Mouse (Mus musculus): ENCODE results near the gene Camta2. TPM values are rescaled to one million over a fixed set of nuclear protein-coding genes. Genes with fewer than 3 reads are reported as not detected.

Gene Camta2
- polyA plus RNA-seq, 1 experiment from 2014 or later = 15.0 TPM

DNA sequence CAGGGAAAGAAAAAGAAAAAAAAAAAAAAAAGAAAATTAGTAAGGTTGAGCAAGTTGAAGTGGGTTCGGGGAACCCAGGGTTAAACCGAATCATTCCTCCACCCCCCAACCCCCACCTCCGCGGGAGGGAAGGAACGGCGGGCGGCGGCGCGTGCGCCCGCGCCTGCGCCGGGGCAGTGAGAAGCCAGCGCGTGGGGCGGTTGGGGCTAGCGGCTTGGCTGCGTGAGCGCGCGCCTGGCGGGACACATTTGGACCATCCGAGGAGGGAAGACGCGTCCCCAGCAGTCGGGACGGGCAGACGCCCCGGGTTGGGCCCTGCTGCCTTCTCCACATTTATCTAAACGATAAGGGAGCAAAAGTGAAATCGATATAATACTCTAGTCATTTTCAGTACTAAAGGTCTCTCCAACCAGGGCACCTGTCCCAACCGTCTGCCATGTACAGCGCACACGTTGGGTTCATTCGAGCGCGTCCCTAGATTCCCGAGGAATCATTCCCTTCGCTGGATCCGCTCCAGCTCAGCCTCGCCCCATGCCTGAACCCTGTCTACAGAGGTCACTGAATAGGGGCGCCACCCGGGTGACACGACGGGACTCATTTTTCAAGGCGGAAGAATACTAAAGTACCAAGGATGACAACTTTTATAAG lies 32.9 kb downstream of the Camta2 start:
- H3K27me3 ChIP-seq (ENCODE audit: control insufficient read depth, insufficient read depth, low read length) = no peaks in the 10 kb centered on the region
- peak overlapping the region; percentile 96 for H3K27ac ChIP-seq (ENCODE audit: low read length)
- peaks cover 27% of the 10 kb centered on the region for H3K36me3 ChIP-seq (ENCODE audit: control insufficient read depth, insufficient read depth)
- peak overlapping the region; percentile 92 for H3K4me2 ChIP-seq (ENCODE audit: low read depth, low read length)
- H3K9ac ChIP-seq (ENCODE audit: low read length) = peak overlapping the region; percentile 78
- no peaks in the 10 kb centered on the region for H3K9me3 ChIP-seq (replicated peaks; ENCODE audit: control insufficient read depth, low read length)
- H3K4me3 ChIP-seq (ENCODE audit: low read length) = peak overlapping the region; percentile 74
- ATAC-seq (replicated peaks; ENCODE audit: extremely low read depth, insufficient read depth, low FRiP score) = peak; percentile 55
- under 1% methylated on average over 46 of the region's 48 CpGs for WGBS
- peaks cover 44% of the 10 kb centered on the region for H3K4me1 ChIP-seq (ENCODE audit: control insufficient read depth, insufficient read depth, low read length)

DNA sequence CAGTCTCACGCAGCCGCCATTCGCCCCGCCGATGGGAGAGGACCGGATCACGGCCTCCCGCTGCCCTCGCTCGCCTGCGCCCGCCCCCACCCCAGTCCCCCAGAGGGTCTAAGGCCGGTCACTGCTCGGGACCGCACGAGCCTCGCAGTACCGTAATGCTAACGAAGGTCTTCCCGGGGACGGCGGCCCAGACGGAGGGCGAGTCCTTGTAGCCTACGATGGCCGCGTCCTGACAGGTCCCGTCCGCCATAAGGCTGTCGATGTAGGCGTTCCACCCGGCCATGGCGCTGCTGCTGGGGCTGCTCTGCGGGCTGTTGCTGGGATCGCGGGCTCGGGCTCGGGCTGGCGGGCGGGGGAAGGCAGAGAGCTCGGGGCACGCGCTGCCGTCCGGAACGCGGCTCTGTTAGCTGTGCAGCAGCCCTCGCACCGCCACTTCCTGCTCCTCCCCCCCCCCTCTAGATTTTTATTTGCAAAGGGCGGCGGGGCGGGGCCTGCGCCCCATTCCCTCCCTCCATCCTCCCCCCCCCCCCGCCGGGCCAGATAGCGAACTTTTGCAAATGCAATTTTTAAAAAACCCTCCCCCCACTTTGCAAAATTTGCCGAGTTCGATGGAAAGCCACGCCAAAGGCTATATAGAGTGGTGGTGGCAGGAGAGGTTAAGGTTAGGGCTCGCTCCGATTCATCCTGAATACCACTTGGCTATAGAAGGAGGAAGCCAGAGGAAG lies 33.5 kb downstream of the Camta2 start, which contains the start of gene Pfn1:
Gene Pfn1, minus strand, starts transcription at position 447 of the 725 bp plus-strand sequence.
- H3K27ac ChIP-seq (ENCODE audit: low read length) = peak within 1 kb of the TSS; percentile 96
- H3K4me2 ChIP-seq (ENCODE audit: low read depth, low read length) = peak within 1 kb of the TSS; percentile 92
- peaks cover 42% of the 10 kb centered on the region for H3K4me1 ChIP-seq (ENCODE audit: control insufficient read depth, insufficient read depth, low read length)
- ATAC-seq (replicated peaks; ENCODE audit: extremely low read depth, insufficient read depth, low FRiP score) = peak; percentile 30
- H3K27me3 ChIP-seq (ENCODE audit: control insufficient read depth, insufficient read depth, low read length) = no peaks in the 10 kb centered on the region
- 0% methylated on average over 59 of the region's 61 CpGs for WGBS
- H3K36me3 ChIP-seq (ENCODE audit: control insufficient read depth, insufficient read depth) = peaks cover 32% of the 10 kb centered on the region
- no peaks in the 10 kb centered on the region for H3K9me3 ChIP-seq (replicated peaks; ENCODE audit: control insufficient read depth, low read length)
- H3K9ac ChIP-seq (ENCODE audit: low read length) = peak within 1 kb of the TSS; percentile 91
- peak within 1 kb of the TSS; percentile 74 for H3K4me3 ChIP-seq (ENCODE audit: low read length)

DNA sequence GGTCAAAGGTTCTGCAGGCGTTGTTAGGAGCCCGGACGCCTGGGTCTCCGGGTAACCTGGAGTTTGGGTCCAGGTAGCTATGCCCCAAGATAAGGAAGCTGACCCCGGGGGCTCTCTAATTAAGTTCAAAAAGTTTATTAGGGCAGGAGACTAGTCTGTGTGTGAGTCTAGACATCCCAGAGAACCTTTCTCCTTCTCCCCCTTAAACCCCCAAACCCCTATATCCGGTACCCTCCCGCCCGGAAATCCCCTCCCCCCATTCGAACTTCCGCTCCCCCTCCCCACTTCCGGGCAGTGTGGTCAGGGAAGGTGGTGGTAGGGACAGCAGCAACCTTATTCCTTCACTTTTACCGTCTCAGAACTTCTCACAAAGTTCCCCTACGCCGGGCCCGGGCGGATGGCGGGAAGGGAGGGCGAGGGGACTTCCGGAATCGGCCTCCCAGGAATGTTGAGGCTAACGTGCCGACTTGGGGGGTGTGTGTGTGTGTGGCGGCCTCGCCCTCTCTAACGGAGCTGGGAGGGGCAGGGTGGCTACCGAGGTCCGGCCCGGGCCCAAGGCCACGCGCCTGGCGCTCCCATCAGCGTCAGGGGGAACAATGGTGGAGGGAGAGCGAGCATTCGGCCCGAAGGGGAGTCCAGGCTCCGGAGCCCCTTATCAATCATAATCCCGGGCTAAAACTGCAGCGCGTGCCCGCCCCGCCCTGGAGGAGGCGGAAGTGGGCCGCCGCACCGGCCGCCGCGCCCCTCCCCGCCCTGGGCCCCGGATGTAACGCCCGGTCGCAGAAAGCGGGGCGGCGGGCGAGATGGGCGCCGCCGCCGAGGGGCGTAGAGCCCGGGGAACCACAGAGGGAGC lies 34.3 kb downstream of the Camta2 start:
- under 1% methylated on average over 63 of the region's 63 CpGs for WGBS
- Histone ChIP-seq H3K27ac (ENCODE audit: low read length) (peak overlapping the region; percentile 96), H3K4me1 (ENCODE audit: control insufficient read depth, insufficient read depth, low read length) (peaks cover 42% of the 10 kb centered on the region), H3K36me3 (ENCODE audit: control insufficient read depth, insufficient read depth) (peaks cover 38% of the 10 kb centered on the region), H3K4me2 (ENCODE audit: low read depth, low read length) (peak overlapping the region; percentile 92), H3K4me3 (ENCODE audit: low read length) (peak overlapping the region; percentile 74), H3K9me3 (replicated peaks; ENCODE audit: control insufficient read depth, low read length) (no peaks in the 10 kb centered on the region), H3K9ac (ENCODE audit: low read length) (peak overlapping the region; percentile 91), H3K27me3 (ENCODE audit: control insufficient read depth, insufficient read depth, low read length) (no peaks in the 10 kb centered on the region)
- ATAC-seq (replicated peaks; ENCODE audit: extremely low read depth, insufficient read depth, low FRiP score) = peak; percentile 19; the same call in 1 of the 2 replicates

DNA sequence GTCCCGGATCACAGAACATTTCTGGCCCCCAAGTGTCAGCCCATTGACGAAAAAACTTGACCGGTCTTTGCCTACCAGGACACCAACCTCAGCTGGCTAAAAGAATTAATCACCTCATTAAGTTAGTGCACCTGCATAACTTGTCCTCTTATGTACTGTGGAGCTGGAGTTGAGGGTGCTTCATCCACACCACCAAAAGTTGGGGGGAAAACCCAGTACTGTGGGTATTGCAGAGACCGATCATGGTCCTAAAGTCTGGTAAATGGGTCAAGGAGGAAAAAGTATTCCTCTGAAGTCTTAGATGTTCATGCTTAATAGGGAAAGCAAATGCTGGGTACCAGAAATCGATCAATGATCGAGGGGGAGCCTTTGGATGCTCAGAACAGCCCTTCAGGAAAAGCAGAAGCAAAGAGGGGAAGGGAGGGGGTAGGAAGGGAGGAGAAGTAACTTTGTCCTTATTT lies 35.0 kb downstream of the Camta2 start:
- whole genome bisulfite sequencing = 42% methylated on average over 6 of the region's 6 CpGs
- peak overlapping the region; percentile 91 for H3K9ac ChIP-seq (ENCODE audit: low read length)
- H3K4me1 ChIP-seq (ENCODE audit: control insufficient read depth, insufficient read depth, low read length) = peaks cover 43% of the 10 kb centered on the region
- ATAC-seq (replicated peaks; ENCODE audit: extremely low read depth, insufficient read depth, low FRiP score) = no peak
- peak overlapping the region; percentile 74 for H3K4me3 ChIP-seq (ENCODE audit: low read length)
- peaks cover 40% of the 10 kb centered on the region for H3K36me3 ChIP-seq (ENCODE audit: control insufficient read depth, insufficient read depth)
- no peaks in the 10 kb centered on the region for H3K27me3 ChIP-seq (ENCODE audit: control insufficient read depth, insufficient read depth, low read length)
- no peaks in the 10 kb centered on the region for H3K9me3 ChIP-seq (replicated peaks; ENCODE audit: control insufficient read depth, low read length)
- peak overlapping the region; percentile 96 for H3K27ac ChIP-seq (ENCODE audit: low read length)
- peak overlapping the region; percentile 92 for H3K4me2 ChIP-seq (ENCODE audit: low read depth, low read length)

DNA sequence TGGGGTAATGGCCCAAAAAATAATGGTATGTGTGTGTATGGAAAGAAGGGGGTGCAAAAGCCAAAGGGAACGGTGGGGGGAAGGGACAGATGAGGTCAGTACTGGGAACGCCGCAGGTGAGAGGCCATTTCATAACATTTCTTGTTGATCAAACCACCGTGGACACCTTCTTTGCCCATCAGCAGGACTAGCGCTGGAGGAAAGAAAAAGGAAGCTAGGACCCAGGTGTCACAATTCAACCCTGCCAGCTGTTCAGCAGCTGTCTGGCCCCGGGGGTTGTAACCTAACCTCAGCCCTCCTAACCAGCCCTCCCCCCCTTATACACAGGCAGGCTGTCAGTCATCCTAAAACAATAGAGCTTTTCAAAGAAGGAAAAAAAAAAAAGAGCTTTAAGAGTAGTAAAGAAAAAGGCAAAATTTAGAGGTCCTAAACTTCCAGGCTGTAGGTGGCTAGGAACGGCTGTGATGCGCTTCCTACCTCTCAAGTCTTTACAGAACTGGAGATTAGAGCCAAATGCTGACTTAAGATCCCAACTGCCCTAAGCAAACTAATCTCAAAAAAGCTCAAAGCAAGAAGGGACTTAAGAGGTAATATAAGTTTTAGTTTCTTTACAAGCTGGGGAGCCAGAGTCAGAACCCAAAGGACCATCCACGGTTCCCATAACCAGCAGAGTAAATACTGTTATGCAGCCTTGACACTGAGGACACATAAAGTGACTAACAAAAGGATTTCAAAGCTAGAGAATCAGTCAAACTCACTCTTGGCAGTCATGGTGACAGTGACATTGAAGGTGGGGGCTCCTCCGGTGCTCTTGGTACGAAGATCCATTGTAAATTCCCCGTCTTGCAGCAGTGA lies 35.6 kb downstream of the Camta2 start:
- Histone ChIP-seq H3K36me3 (ENCODE audit: control insufficient read depth, insufficient read depth) (peaks cover 40% of the 10 kb centered on the region), H3K9ac (ENCODE audit: low read length) (peak overlapping the region; percentile 91), H3K4me2 (ENCODE audit: low read depth, low read length) (peak overlapping the region; percentile 92), H3K27ac (ENCODE audit: low read length) (peak overlapping the region; percentile 96), H3K9me3 (replicated peaks; ENCODE audit: control insufficient read depth, low read length) (no peaks in the 10 kb centered on the region), H3K27me3 (ENCODE audit: control insufficient read depth, insufficient read depth, low read length) (no peaks in the 10 kb centered on the region), H3K4me1 (ENCODE audit: control insufficient read depth, insufficient read depth, low read length) (peaks cover 43% of the 10 kb centered on the region), H3K4me3 (ENCODE audit: low read length) (peak overlapping the region; percentile 74)
- ATAC-seq (replicated peaks; ENCODE audit: extremely low read depth, insufficient read depth, low FRiP score) = no peak
- WGBS = 51% methylated on average over 12 of the region's 12 CpGs

DNA sequence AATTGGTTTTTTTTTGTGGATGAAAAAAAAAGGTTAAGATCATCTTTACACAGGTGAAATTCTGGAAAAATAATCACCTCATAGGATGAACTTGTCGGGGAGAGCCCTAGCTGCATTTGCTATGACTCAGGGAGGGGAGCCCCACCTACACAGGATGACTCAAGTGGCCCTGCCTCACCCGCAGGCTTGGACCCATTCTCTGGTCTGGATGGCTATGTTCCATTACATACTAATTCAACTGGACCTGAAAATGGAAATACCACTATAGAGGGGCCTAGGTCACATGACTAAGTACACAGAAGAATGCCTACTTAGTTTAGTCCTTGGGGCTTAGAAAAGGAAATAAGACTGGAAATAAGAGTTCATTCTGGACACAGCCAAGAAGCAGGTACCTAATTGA lies 36.5 kb downstream of the Camta2 start:
- Histone ChIP-seq H3K9ac (ENCODE audit: low read length) (no peak overlapping the region), H3K4me2 (ENCODE audit: low read depth, low read length) (peak overlapping the region; percentile 92), H3K4me1 (ENCODE audit: control insufficient read depth, insufficient read depth, low read length) (peaks cover 41% of the 10 kb centered on the region), H3K9me3 (replicated peaks; ENCODE audit: control insufficient read depth, low read length) (no peaks in the 10 kb centered on the region), H3K27ac (ENCODE audit: low read length) (peak overlapping the region; percentile 35; the same call in 1 of the 2 replicates), H3K36me3 (ENCODE audit: control insufficient read depth, insufficient read depth) (peaks cover 40% of the 10 kb centered on the region), H3K27me3 (ENCODE audit: control insufficient read depth, insufficient read depth, low read length) (no peaks in the 10 kb centered on the region), H3K4me3 (ENCODE audit: low read length) (no peak overlapping the region; the same call in 1 of the 2 replicates)
- ATAC-seq (replicated peaks; ENCODE audit: extremely low read depth, insufficient read depth, low FRiP score) = no peak
- WGBS = 49% methylated on average over 2 of the region's 2 CpGs

DNA sequence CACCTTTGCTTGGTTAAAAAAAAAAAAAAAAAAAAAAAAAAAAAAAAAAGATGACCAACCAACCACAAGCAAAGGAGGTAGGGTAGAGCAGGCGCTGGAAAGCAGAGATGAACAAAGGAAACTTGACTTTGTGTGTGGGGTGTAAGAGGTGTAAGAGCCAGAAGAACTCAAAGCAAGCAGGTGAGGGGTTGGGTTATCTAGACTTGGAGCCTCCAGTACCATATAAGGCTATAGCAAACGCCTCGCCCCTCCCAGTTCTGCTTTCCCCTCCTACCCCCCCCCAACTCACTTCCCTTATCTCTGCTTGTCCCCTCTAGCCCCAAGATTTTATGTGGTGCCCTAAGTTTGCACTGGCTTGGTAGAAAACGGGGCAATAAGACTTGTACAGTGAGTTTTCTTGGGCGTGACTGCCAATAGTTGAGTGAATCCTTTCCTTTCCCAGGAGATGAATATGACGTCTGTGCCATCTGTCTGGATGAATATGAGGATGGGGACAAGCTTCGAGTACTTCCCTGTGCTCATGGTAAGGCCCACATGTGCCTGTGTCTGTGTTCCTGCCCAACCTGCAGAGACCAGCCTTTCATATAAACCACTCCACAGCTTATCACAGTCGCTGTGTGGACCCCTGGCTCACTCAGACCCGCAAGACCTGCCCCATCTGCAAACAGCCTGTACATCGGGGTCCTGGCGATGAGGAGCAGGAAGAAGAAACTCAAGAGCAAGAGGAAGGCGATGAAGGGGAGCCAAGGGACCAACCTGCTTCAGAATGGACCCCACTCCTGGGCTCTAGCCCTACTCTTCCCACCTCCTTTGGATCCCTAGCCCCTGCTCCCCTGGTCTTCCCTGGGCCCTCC lies 37.4 kb downstream of the Camta2 start:
- 65% methylated on average over 12 of the region's 12 CpGs for WGBS
- Histone ChIP-seq H3K4me1 (ENCODE audit: control insufficient read depth, insufficient read depth, low read length) (peaks cover 48% of the 10 kb centered on the region), H3K27me3 (ENCODE audit: control insufficient read depth, insufficient read depth, low read length) (no peaks in the 10 kb centered on the region), H3K9ac (ENCODE audit: low read length) (no peak overlapping the region), H3K27ac (ENCODE audit: low read length) (peak overlapping the region; percentile 35; the same call in 1 of the 2 replicates), H3K36me3 (ENCODE audit: control insufficient read depth, insufficient read depth) (peaks cover 40% of the 10 kb centered on the region), H3K4me3 (ENCODE audit: low read length) (no peak overlapping the region), H3K4me2 (ENCODE audit: low read depth, low read length) (no peak overlapping the region), H3K9me3 (replicated peaks; ENCODE audit: control insufficient read depth, low read length) (no peaks in the 10 kb centered on the region)
- ATAC-seq (replicated peaks; ENCODE audit: extremely low read depth, insufficient read depth, low FRiP score) = no peak
